Mouse (Mus musculus): ENCODE data around the gene Rhbdl1. TPM values are rescaled to one million over a fixed set of nuclear protein-coding genes. Genes with fewer than 3 reads are reported as not detected.
A peak's percentile ranks its signal among the peaks of the same experiment; 100 is the strongest.

Rhbdl1 gene
- polyA plus RNA-seq, 1 experiment: 2.1 TPM

DNA sequence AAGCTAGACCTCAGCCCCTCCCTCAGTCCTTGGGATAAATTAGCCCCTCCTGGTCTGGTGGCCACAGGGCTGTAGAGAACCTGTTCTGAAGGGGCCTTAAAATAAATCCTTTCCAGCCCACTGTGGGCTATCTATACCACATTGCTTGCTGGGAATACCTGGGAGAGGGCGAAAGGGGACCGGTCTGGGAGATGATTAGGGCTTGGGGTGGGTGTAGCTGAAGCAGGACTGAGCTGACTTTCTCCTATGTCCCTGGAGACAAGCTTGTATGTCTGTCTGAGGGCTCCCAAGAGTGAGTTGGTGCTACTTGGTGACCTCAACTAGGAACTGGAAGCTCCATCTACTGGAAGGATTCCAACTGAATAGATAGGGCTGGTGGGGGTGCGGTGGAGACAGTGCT is 39.9 kb upstream of the Rhbdl1 start:
- no peak for TF ChIP-seq POLR2A (IDR thresholded peaks at IDR 0.05; ENCODE audit: control insufficient read depth, low read depth, low read length)
- no peak for TF ChIP-seq CTCF (IDR thresholded peaks at IDR 0.05; ENCODE audit: control insufficient read depth, insufficient read depth, insufficient replicate concordance, low read depth, low read length)
- no peaks in the 10 kb centered on the region for H3K27me3 ChIP-seq (ENCODE audit: control insufficient read depth, insufficient read depth, low read length)
- H3K4me3 ChIP-seq (ENCODE audit: control insufficient read depth, low read depth, low read length): no peak overlapping the region; the same call in 1 of the 2 replicates
- no peak overlapping the region for H3K27ac ChIP-seq (ENCODE audit: control insufficient read depth, insufficient read depth, low read depth, low read length)
- H3K36me3 ChIP-seq (ENCODE audit: control insufficient read depth, insufficient read depth, low read length): no peaks in the 10 kb centered on the region
- peaks cover 23% of the 10 kb centered on the region for H3K4me1 ChIP-seq (ENCODE audit: control insufficient read depth, insufficient read depth, low read length)

GRCm38 (mm10) chr17:25876347-25876915 is 39.3 kb upstream of the Rhbdl1 start:
- Histone ChIP-seq H3K36me3 (ENCODE audit: control insufficient read depth, insufficient read depth, low read length) (no peaks in the 10 kb centered on the region), H3K4me1 (ENCODE audit: control insufficient read depth, insufficient read depth, low read length) (peaks cover 23% of the 10 kb centered on the region), H3K4me3 (ENCODE audit: control insufficient read depth, low read depth, low read length) (peak overlapping the region; percentile 95), H3K27ac (ENCODE audit: control insufficient read depth, insufficient read depth, low read depth, low read length) (no peak overlapping the region), H3K27me3 (ENCODE audit: control insufficient read depth, insufficient read depth, low read length) (no peaks in the 10 kb centered on the region)
- TF ChIP-seq POLR2A (IDR thresholded peaks at IDR 0.05; ENCODE audit: control insufficient read depth, low read depth, low read length): no peak
- TF ChIP-seq CTCF (IDR thresholded peaks at IDR 0.05; ENCODE audit: control insufficient read depth, insufficient read depth, insufficient replicate concordance, low read depth, low read length): no peak

GRCm38 (mm10) chr17:25875171-25876136 is 38.4 kb upstream of the Rhbdl1 start:
- Histone ChIP-seq H3K4me1 (ENCODE audit: control insufficient read depth, insufficient read depth, low read length) (peaks cover 23% of the 10 kb centered on the region), H3K36me3 (ENCODE audit: control insufficient read depth, insufficient read depth, low read length) (no peaks in the 10 kb centered on the region), H3K4me3 (ENCODE audit: control insufficient read depth, low read depth, low read length) (peak overlapping the region; percentile 95), H3K27me3 (ENCODE audit: control insufficient read depth, insufficient read depth, low read length) (no peaks in the 10 kb centered on the region), H3K27ac (ENCODE audit: control insufficient read depth, insufficient read depth, low read depth, low read length) (peak overlapping the region; percentile 69)
- TF ChIP-seq POLR2A (IDR thresholded peaks at IDR 0.05; ENCODE audit: control insufficient read depth, low read depth, low read length): peak; percentile 71; the same call in 1 of the 2 replicates
- peak; percentile 23; the same call in 1 of the 2 replicates for TF ChIP-seq CTCF (IDR thresholded peaks at IDR 0.05; ENCODE audit: control insufficient read depth, insufficient read depth, insufficient replicate concordance, low read depth, low read length)

- Histone ChIP-seq H3K27ac (ENCODE audit: control insufficient read depth, insufficient read depth, low read depth, low read length) (peak within 1 kb of the TSS; percentile 69), H3K4me1 (ENCODE audit: control insufficient read depth, insufficient read depth, low read length) (peaks cover 23% of the 10 kb centered on the region), H3K27me3 (ENCODE audit: control insufficient read depth, insufficient read depth, low read length) (no peaks in the 10 kb centered on the region), H3K4me3 (ENCODE audit: control insufficient read depth, low read depth, low read length) (peak within 1 kb of the TSS; percentile 95), H3K36me3 (ENCODE audit: control insufficient read depth, insufficient read depth, low read length) (no peaks in the 10 kb centered on the region)
- TF ChIP-seq CTCF (IDR thresholded peaks at IDR 0.05; ENCODE audit: control insufficient read depth, insufficient read depth, insufficient replicate concordance, low read depth, low read length): no peak
- no peak for TF ChIP-seq POLR2A (IDR thresholded peaks at IDR 0.05; ENCODE audit: control insufficient read depth, low read depth, low read length)
Measured at GRCm38 (mm10) chr17:25874721-25875170, 37.7 kb upstream of the Rhbdl1 start, which contains the start of gene Mettl26. Gene Mettl26 (plus strand): TSS chr17:25875074.

DNA sequence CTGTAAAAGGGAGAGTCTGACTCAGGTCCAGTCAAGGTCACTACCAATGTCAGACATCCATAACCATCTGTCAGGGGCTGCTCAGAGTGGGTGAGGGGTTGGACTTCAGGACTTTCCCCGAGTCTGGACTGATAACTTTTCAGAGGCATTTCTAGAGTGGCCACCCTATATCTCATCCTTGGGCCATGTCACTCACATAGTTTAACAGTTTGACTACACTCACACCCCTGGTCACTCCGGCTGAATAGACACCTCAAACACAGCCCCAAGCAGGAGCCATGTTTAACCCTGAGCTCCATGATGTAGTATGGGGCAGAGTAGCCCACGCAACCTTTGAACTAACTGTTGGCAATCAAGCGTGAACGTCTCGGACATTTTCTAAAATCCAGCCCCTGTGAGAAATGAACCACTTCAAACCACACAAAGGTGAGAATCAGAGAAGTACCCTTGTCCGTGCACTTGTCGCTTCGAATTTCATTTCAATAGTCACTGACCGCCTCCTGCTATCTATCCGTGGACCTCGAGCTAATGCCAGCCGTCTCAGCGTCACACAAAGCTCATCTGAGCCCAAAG is 37.1 kb upstream of the Rhbdl1 start:
- TF ChIP-seq CTCF (IDR thresholded peaks at IDR 0.05; ENCODE audit: control insufficient read depth, insufficient read depth, insufficient replicate concordance, low read depth, low read length): no peak
- TF ChIP-seq POLR2A (IDR thresholded peaks at IDR 0.05; ENCODE audit: control insufficient read depth, low read depth, low read length): no peak
- H3K36me3 ChIP-seq (ENCODE audit: control insufficient read depth, insufficient read depth, low read length): no peaks in the 10 kb centered on the region
- peak overlapping the region; percentile 3; the same call in 1 of the 2 replicates for H3K27ac ChIP-seq (ENCODE audit: control insufficient read depth, insufficient read depth, low read depth, low read length)
- H3K4me3 ChIP-seq (ENCODE audit: control insufficient read depth, low read depth, low read length): peak overlapping the region; percentile 95
- peaks cover 23% of the 10 kb centered on the region for H3K4me1 ChIP-seq (ENCODE audit: control insufficient read depth, insufficient read depth, low read length)
- no peaks in the 10 kb centered on the region for H3K27me3 ChIP-seq (ENCODE audit: control insufficient read depth, insufficient read depth, low read length)

- TF ChIP-seq CTCF (IDR thresholded peaks at IDR 0.05; ENCODE audit: control insufficient read depth, insufficient read depth, insufficient replicate concordance, low read depth, low read length): no peak
- no peak for TF ChIP-seq POLR2A (IDR thresholded peaks at IDR 0.05; ENCODE audit: control insufficient read depth, low read depth, low read length)
- Histone ChIP-seq H3K4me3 (ENCODE audit: control insufficient read depth, low read depth, low read length) (peak overlapping the region; percentile 95), H3K27ac (ENCODE audit: control insufficient read depth, insufficient read depth, low read depth, low read length) (no peak overlapping the region), H3K36me3 (ENCODE audit: control insufficient read depth, insufficient read depth, low read length) (no peaks in the 10 kb centered on the region), H3K27me3 (ENCODE audit: control insufficient read depth, insufficient read depth, low read length) (no peaks in the 10 kb centered on the region), H3K4me1 (ENCODE audit: control insufficient read depth, insufficient read depth, low read length) (peaks cover 23% of the 10 kb centered on the region)
Measured at GRCm38 (mm10) chr17:25873405-25874147, 36.5 kb upstream of the Rhbdl1 start.
